Mouse (Mus musculus) brain, embryonic 18.5 days (tissue): Measurements from ENCODE around the gene Pdzd2.

Experiments used
- DNase-seq: peaks from one replicate; pipeline ENCODE4 v3.0.0-alpha.2; 2012; ENCODE audit warnings: low read depth, low spot score

Gene Pdzd2

GRCm38 (mm10) chr15:12319889-12320288 is 419.8 kb downstream of the Pdzd2 start:
- DNase-seq, result no peak

- no peak for DNase-seq
Measured at GRCm38 (mm10) chr15:12318451-12318850, 421.3 kb downstream of the Pdzd2 start.

- DNase-seq, result no peak
Measured at GRCm38 (mm10) chr15:12317290-12317689, 422.4 kb downstream of the Pdzd2 start.

- DNase-seq, result no peak
Measured at GRCm38 (mm10) chr15:12315996-12316395, 423.7 kb downstream of the Pdzd2 start.

- no peak for DNase-seq
Measured at GRCm38 (mm10) chr15:12314584-12314983, 425.1 kb downstream of the Pdzd2 start.

- no peak for DNase-seq
Measured at GRCm38 (mm10) chr15:12313255-12313654, 426.5 kb downstream of the Pdzd2 start.

- DNase-seq, result no peak
Measured at GRCm38 (mm10) chr15:12311465-12311864, 428.3 kb downstream of the Pdzd2 start.

- no peak for DNase-seq
Measured at GRCm38 (mm10) chr15:12310676-12311075, 429.0 kb downstream of the Pdzd2 start.
